Mouse (Mus musculus) left cerebral cortex, postnatal 14 days (tissue): ENCODE results near the gene Olfr193. TPM values are rescaled to one million over a fixed set of nuclear protein-coding genes. Genes with fewer than 3 reads are reported as not detected.
"Not testable (repeated sequence)": the region's sequence is repeated elsewhere in the genome, so short reads cannot be mapped to it uniquely, and the experiment has no call there.

Experiments
- DNase-seq, 2 experiments: peaks; one replicate each; pipeline ENCODE4 v3.0.0; 2021 to 2022; ENCODE audit warnings: low spot score in 2 of 2, mixed read lengths in 1 of 2
- intact Hi-C: fragments of 180-260 bp; cut with DNase I; formaldehyde crosslinking; loops from one replicate; pipeline ENCODE4 v1.15.1; 2025
- long read RNA-seq, 2 experiments: library from polyadenylated mRNA; stranded (forward); transcript quantifications; one replicate each; pipeline ENCODE4 v2.0.0; 2021
- total RNA-seq, 2 experiments: library from RNA; stranded (reverse); gene quantifications; 2 replicates each; pipeline ENCODE4 v1.2.3; 2021

The Olfr193 gene
- total RNA-seq, result not detected
- long read RNA-seq, experiment 1, result 0 reads
- long read RNA-seq, experiment 2, result 0 reads

GRCm38 (mm10) chr16:59111781-59112180 is at the start of gene Olfr193:
Olfr193 (minus strand) TSS chr16:59111881.
- DNase-seq, result no peak
- intact Hi-C loops, result no loop called here

GRCm38 (mm10) chr16:59151996-59152395 is 40.3 kb upstream of the Olfr193 start:
- intact Hi-C loops, result no loop called here
- DNase-seq, result no peak

- intact Hi-C loops, result no loop called here
- no peak for DNase-seq
Observed at GRCm38 (mm10) chr16:59146746-59147145, 35.1 kb upstream of the Olfr193 start, which contains the start of gene Olfr195. Olfr195 (plus strand) TSS chr16:59147046.

- intact Hi-C loops, result no loop called here
- DNase-seq, result no peak
Observed at GRCm38 (mm10) chr16:59141105-59141504, 29.4 kb upstream of the Olfr193 start.

GRCm38 (mm10) chr16:59130740-59131139 is 19.1 kb upstream of the Olfr193 start:
- DNase-seq, result no peak
- intact Hi-C loops, result no loop called here

GRCm38 (mm10) chr16:59120969-59121368 is 9.3 kb upstream of the Olfr193 start, which contains the start of gene Olfr194:
Olfr194 (minus strand) TSS chr16:59121069.
- intact Hi-C loops, result no loop called here
- DNase-seq, result no peak

- intact Hi-C loops, DNase-seq: not testable (repeated sequence)
Observed at GRCm38 (mm10) chr16:59108522-59108921, 3.2 kb downstream of the Olfr193 start.

GRCm38 (mm10) chr16:59105312-59105711 is 6.4 kb downstream of the Olfr193 start:
- no peak for DNase-seq
- intact Hi-C loops, result no loop called here

GRCm38 (mm10) chr16:59089722-59090121 is 22.0 kb downstream of the Olfr193 start, which contains the start of gene Olfr191:
Olfr191 (minus strand) TSS chr16:59089822.
- DNase-seq, intact Hi-C loops: not testable (repeated sequence)

GRCm38 (mm10) chr16:59081113-59081512 is 30.6 kb downstream of the Olfr193 start:
- intact Hi-C loops, result not testable (repeated sequence)

GRCm38 (mm10) chr16:59077905-59078304 is 33.8 kb downstream of the Olfr193 start, which contains the start of gene Olfr190:
Olfr190 (minus strand) TSS chr16:59078005.
- no peak for DNase-seq
- intact Hi-C loops, result no loop called here

More at GRCm38 (mm10) chr16:59081113-59081512, 30.6 kb downstream of the Olfr193 start:
- DNase-seq, result not testable (repeated sequence)

GRCm38 (mm10) chr16:59073520-59073919 is 38.2 kb downstream of the Olfr193 start:
- intact Hi-C loops, result no loop called here
- no peak for DNase-seq

GRCm38 (mm10) chr16:59071755-59072154 is 39.9 kb downstream of the Olfr193 start:
- intact Hi-C loops, result no loop called here
- DNase-seq, result no peak

GRCm38 (mm10) chr16:59062411-59062810 is 49.3 kb downstream of the Olfr193 start:
- DNase-seq, intact Hi-C loops: not testable (repeated sequence)

Other genes starting within 250 kb of the Olfr193 start
- gene Olfr177, start 237.1 kb downstream of the Olfr193 start, total RNA-seq, result not detected
- gene Olfr178, start 219.8 kb downstream of the Olfr193 start, total RNA-seq, result not detected
- gene Olfr181, start 183.1 kb downstream of the Olfr193 start, total RNA-seq, result not detected
- not detected for gene Olfr180, start 182.5 kb downstream of the Olfr193 start, total RNA-seq
- not detected for gene Olfr183, start 116.5 kb downstream of the Olfr193 start, total RNA-seq
- not detected for gene Olfr186, start 81.6 kb downstream of the Olfr193 start, total RNA-seq
- not detected for gene Olfr187, start 72.1 kb downstream of the Olfr193 start, total RNA-seq
- not detected for gene Olfr190, start 33.9 kb downstream of the Olfr193 start, total RNA-seq
- gene Olfr191, start 22.1 kb downstream of the Olfr193 start, total RNA-seq, result not detected
- not detected for gene Olfr194, start 9.2 kb upstream of the Olfr193 start, total RNA-seq
- not detected for gene Olfr195, start 35.2 kb upstream of the Olfr193 start, total RNA-seq
- gene Olfr196, start 58.6 kb upstream of the Olfr193 start, total RNA-seq, result not detected
- gene Olfr198, start 91.7 kb upstream of the Olfr193 start, total RNA-seq, result not detected
- gene Olfr199, start 107.9 kb upstream of the Olfr193 start, total RNA-seq, result not detected
- gene Olfr201, start 160.8 kb upstream of the Olfr193 start, total RNA-seq, result not detected
- not detected for gene Olfr202, start 174.9 kb upstream of the Olfr193 start, total RNA-seq
- not detected for gene Olfr203, start 187.0 kb upstream of the Olfr193 start, total RNA-seq
- under 1 TPM in 1 of 2 experiments, not detected in 1; 0.07 TPM for gene Olfr204, start 206.4 kb upstream of the Olfr193 start, total RNA-seq
- not detected for gene Olfr205, start 219.3 kb upstream of the Olfr193 start, total RNA-seq
- gene Olfr206, start 237.4 kb upstream of the Olfr193 start, total RNA-seq, result not detected